Mouse (Mus musculus): ENCODE measurements around the gene A230072I06Rik. TPM values are rescaled to one million over a fixed set of nuclear protein-coding genes. Genes with fewer than 3 reads are reported as not detected.

Gene A230072I06Rik
- total RNA-seq, 1 experiment from 2014 or later = not detected

DNA sequence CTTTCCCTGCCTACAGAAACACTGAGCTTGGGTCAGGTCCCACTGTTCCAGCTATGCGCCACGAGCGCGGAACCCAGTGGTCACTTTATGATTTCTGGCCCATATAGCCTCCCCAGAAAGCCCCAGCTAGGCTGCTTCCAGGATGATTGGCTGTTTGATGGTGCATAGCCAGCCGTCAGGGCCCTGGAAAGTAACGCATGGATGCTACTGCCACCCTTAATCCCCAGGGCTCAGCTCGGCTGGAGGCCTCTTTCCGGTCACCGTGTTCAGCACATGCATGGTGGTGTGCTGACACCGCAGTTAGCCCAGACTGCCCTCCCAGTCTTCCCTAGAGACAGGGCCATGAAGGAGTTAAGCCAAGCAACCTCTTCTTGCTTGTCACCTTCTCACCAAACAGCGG, 35.6 kb downstream of the A230072I06Rik start:
- no peak for ATAC-seq (replicated peaks in 1 of 2; ENCODE audit: insufficient read depth in 1 of 2, low FRiP score in 2 of 2, low TSS enrichment in 1 of 2, low read depth in 1 of 2, poor library complexity in 2 of 2, severe bottlenecking in 2 of 2)

DNA sequence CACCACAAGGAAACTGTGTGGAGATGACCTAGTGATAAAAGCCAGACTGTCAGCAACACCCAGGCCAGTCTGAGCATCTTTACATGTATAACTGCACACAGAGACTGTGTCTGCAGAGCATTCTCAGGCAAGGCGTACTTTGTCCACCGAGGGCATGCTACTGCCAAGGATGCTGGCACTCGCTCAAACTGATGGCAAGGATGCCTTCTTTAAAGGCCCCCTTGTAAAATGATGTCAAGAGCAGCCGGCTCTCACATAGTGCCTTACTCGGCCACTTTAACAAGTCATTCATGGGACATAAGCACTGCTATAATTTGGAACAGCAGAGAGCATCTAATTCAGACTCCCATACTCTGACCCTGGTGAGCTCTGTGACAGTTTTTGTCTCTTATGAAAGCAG, 36.6 kb downstream of the A230072I06Rik start:
- ATAC-seq (replicated peaks in 1 of 2; ENCODE audit: insufficient read depth in 1 of 2, low FRiP score in 2 of 2, low TSS enrichment in 1 of 2, low read depth in 1 of 2, poor library complexity in 2 of 2, severe bottlenecking in 2 of 2) = no peak

DNA sequence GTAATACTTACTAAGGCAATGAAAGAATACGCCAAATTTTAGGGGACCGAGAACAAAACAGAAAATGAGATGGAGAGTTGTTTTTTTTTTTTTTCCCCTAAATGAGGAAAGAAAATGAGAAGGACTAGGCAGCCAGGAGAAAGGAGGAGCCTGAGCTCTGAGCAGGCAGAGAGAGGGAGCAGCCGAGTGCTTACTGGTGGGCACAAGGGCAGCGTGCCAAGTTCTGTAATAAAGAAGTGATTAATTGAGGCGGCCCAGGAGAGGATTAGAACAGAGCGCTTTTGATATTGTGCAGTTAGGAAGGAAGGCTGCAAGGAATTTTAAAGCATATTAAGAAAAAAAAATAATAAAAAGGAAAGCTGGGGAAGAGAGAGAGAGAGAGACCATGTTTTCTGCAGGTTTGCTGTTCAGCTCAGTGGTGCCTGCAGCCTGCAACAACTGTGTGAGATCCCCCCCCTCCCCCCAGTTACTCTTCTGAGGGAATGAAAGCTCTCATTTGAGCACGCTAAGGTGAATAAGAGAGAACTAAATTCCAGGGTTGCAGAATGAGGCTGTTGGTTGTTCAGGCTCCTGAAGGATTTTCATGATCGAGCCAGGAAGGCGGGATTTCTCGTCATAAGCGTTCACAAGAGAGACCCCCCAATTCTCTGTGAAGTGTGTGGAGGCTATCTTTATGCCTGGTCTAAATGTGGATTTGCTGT, 41.3 kb downstream of the A230072I06Rik start:
- no peak for ATAC-seq (replicated peaks in 1 of 2; ENCODE audit: insufficient read depth in 1 of 2, low FRiP score in 2 of 2, low TSS enrichment in 1 of 2, low read depth in 1 of 2, poor library complexity in 2 of 2, severe bottlenecking in 2 of 2)

DNA sequence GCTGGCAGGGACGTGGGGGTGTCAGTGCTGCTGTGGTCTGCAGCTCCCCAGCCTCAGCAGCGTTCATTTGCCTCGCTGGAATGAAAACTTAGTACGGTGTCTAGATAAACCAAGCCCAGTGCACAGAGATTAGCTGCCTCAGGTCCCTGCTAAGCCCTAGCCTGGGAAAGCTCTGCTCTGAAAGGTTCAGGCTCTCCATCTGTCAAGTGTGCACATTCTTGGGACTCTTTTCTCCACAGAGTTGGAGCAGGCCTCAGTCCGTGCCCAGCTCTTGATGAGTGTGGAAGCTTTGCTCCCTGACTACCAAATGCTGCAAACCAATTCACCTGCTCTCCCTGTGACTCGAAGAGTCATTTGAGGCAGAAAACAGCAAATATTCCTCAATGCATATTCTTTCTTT, 43.5 kb downstream of the A230072I06Rik start:
- no peak for ATAC-seq (replicated peaks in 1 of 2; ENCODE audit: insufficient read depth in 1 of 2, low FRiP score in 2 of 2, low TSS enrichment in 1 of 2, low read depth in 1 of 2, poor library complexity in 2 of 2, severe bottlenecking in 2 of 2)

DNA sequence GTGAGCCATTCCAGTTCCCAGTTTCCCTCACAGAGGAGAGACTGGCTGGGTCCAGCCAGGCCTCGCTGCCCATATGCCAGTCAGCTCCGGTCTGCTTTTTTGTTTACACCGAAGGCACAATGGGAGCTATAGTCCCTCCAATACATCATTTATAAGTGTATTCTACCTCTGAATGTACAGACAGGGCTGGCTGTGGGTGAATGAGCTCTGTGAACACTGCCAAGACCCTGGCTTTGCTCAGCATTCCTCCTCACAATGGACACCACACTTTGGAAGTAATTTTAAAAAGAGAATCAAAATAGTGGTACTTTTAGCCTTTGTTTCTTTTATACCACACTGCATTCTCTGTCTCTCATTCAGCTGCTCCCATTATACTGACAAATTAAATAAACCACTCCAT, 44.6 kb downstream of the A230072I06Rik start:
- ATAC-seq (replicated peaks in 1 of 2; ENCODE audit: insufficient read depth in 1 of 2, low FRiP score in 2 of 2, low TSS enrichment in 1 of 2, low read depth in 1 of 2, poor library complexity in 2 of 2, severe bottlenecking in 2 of 2) = no peak

DNA sequence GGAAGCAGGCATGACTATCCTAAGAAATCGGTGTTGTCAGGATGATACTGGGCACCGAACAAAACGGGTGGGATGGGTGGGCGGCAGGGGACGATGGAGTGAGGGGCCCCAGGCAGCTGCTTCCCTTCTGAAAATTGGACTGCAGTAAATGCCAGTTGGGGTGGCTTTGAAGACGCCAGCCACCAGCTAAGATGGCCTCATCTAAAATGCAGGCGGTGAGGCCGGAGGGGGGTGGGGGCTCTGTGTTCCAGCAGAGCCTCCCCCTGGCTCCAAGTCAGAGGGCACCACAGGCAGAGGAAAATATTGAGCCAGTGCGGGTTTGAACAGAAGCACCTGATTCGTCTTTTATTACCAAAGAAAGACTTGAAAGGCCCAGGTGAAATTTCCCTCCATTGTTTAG, 45.9 kb downstream of the A230072I06Rik start:
- ATAC-seq (replicated peaks in 1 of 2; ENCODE audit: insufficient read depth in 1 of 2, low FRiP score in 2 of 2, low TSS enrichment in 1 of 2, low read depth in 1 of 2, poor library complexity in 2 of 2, severe bottlenecking in 2 of 2) = no peak

DNA sequence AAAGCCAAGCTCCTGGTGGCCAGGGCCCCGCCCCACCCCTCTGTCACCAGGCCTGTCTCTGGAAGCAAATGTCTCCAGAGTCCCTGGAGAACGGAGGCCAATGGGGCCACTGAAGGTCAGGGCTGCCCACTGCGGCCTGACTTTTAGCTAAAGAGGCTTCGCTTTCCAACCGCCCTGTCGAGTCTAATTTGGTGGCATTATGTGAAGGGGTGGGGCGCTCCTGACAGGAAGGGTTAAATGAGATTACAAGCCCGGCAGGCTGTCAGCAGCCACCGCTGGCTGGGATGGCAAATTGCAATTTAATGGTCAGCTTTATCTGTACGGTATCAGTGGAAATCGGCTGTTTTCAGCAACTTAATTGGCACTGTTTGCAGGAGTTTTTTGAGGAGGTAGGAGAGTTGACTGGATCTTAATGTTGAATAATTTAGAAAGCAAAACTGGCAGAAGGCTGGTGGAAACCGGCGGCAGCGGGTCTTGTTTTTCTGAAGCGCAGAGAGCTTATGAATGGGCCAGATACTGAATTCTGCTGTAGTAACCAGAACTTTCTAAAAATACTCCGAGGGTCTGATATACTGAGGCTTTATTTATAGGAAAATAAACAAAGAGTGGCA, 46.5 kb downstream of the A230072I06Rik start:
- ATAC-seq (replicated peaks in 1 of 2; ENCODE audit: insufficient read depth in 1 of 2, low FRiP score in 2 of 2, low TSS enrichment in 1 of 2, low read depth in 1 of 2, poor library complexity in 2 of 2, severe bottlenecking in 2 of 2) = no peak

DNA sequence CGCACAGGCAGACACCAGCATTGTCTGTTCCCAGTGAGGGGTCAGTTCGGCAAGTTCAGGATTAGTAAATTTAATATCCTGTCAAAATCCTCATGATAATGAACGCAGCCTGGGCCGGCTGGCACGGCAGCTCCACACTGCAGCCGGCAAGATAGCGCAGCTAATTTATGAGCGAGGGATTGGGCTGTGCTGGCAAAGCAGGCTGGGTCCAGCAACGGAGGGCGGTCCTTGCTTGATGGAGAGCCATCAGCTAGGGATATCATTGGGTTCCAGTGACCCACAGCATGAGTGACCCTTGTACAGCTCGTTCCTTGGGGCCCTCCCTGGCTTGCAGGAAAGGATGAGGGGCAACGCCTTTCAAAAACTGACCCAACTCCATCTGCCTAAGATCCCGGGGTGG, 48.6 kb downstream of the A230072I06Rik start:
- ATAC-seq (replicated peaks in 1 of 2; ENCODE audit: insufficient read depth in 1 of 2, low FRiP score in 2 of 2, low TSS enrichment in 1 of 2, low read depth in 1 of 2, poor library complexity in 2 of 2, severe bottlenecking in 2 of 2) = no peak

DNA sequence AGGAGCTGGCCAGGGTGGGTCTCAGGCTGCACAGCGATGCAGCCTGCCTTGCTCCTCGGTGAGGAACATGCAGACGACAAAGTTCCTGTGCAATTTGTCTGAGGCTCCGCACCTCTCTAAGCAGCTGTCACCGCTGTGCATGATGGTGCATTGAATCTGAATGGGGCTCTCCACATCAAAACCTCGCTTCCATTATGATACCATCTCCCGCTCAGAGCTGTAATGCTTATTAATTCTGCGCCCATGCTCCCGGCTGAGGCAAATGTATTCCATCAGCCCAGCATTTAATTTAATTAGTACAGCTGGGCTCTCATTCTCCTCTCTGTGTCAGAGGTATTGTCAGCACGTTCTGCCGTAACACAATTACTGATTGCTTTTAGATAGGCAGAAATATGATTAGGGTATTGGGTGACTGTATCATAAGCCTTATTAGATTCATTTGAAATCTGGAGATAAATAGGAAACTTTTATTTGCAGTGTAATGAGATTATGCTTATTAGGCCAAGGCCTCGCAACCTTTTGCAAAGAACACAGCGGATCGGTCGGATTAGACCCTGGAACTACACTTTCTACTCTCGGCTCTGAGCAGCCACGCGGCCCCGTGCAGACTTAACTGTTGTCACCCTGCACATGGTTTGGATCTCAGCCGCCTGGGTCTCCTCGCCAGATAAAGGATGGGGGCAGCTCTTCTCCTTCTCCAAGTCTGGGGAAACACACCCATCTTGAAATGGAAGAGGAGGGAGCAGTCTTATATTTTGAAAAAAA, 49.3 kb downstream of the A230072I06Rik start:
- no peak for ATAC-seq (replicated peaks in 1 of 2; ENCODE audit: insufficient read depth in 1 of 2, low FRiP score in 2 of 2, low TSS enrichment in 1 of 2, low read depth in 1 of 2, poor library complexity in 2 of 2, severe bottlenecking in 2 of 2)

DNA sequence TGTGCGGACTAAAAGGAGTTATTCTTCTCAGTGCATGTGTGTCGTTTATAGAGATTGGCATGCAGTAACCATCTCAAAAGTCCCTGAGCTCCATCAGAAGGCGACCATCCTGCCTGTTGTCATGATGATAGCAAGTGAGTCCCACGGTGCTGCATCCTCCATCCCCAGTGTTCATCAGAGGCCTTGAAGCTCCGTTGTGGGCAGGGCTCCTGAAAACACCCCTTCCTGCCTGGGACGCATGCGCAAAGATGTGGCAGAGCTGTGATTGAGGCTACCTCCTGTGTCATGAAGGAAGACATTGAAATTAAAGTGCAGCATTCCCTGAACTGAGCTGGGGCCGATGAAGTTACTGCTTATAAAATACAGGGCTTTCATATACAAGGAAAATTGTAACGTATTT, 49.9 kb downstream of the A230072I06Rik start:
- ATAC-seq (replicated peaks in 1 of 2; ENCODE audit: insufficient read depth in 1 of 2, low FRiP score in 2 of 2, low TSS enrichment in 1 of 2, low read depth in 1 of 2, poor library complexity in 2 of 2, severe bottlenecking in 2 of 2) = no peak

DNA sequence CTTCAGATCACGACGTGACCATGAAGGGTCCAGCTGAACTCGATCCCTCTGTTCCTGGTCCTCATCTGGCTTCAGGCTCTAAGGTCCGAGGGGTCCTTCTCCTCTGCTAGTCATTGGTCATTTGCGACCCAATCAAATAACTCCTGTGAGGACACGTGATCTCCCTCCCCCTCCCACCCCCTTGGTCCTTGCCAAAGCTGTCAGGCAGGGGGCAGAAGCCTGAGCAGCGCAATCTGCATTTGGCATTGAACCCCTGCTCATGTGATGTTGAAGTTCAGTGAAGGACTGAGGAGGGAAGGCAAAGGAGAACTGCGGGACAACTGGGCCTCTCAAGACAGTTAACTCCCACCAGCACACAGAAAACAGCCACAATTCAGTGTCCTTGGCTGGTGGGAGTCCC, 51.4 kb downstream of the A230072I06Rik start:
- no peak for ATAC-seq (replicated peaks in 1 of 2; ENCODE audit: insufficient read depth in 1 of 2, low FRiP score in 2 of 2, low TSS enrichment in 1 of 2, low read depth in 1 of 2, poor library complexity in 2 of 2, severe bottlenecking in 2 of 2)

Other genes with a start within 250 kb of the A230072I06Rik start
- gene Sox1, start 116.5 kb downstream of the A230072I06Rik start, total RNA-seq (2017) = not detected in 2 replicates